Mouse (Mus musculus) cerebellum, postnatal 25 days (tissue): ENCODE measurements around the gene Cyp2d26.

Experiments used
- DNase-seq, 2 experiments: peaks; one replicate each; pipeline ENCODE4 v3.0.0; 2021; ENCODE audit warnings: mixed read lengths in 2 of 2

The Cyp2d26 gene

GRCm38 (mm10) chr15:82748141-82748540 lies 46.0 kb downstream of the Cyp2d26 start:
- DNase-seq = no peak

DNA sequence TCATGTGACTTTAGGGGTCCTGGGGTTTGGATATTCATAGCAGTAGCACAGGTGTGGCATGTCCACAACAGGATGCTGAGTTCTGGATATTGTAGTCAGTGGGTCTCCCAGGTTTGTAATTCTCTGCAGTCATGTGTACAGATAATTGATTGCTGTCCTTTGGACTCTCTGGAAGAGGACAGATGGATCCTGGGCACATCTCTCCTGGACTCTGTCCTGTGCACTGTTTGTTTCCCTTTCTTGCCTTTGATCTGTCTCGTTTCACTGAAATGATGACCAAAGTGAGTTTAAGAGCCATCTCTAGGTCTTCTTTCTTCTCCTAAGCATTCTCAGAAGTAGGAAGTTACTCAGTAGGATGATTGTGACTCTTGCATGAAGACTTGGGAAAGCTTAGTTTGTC lies 46.6 kb downstream of the Cyp2d26 start:
- DNase-seq = no peak
